Mouse (Mus musculus): ENCODE measurements around the gene Ptch1. TPM values are rescaled to one million over a fixed set of nuclear protein-coding genes. Genes with fewer than 3 reads are reported as not detected.
A peak's percentile ranks its signal among the peaks of the same experiment; 100 is the strongest.

The Ptch1 gene
- polyA plus RNA-seq, 1 experiment from 2014 or later, result 28.5 TPM

GRCm38 (mm10) chr13:63529602-63530370 lies 43.6 kb downstream of the Ptch1 start:
- Histone ChIP-seq H3K4me1 (ENCODE audit: control insufficient read depth, insufficient read depth, low read length) (peaks cover 55% of the 10 kb centered on the region), H3K9me3 (replicated peaks; ENCODE audit: control insufficient read depth, low read length) (no peaks in the 10 kb centered on the region), H3K36me3 (ENCODE audit: control insufficient read depth, insufficient read depth, low read length) (peaks cover 36% of the 10 kb centered on the region), H3K27me3 (ENCODE audit: control insufficient read depth, insufficient read depth, low read length) (no peaks in the 10 kb centered on the region), H3K9ac (ENCODE audit: low read length) (no peak overlapping the region), H3K27ac (ENCODE audit: low read length) (peak overlapping the region; percentile 56), H3K4me2 (ENCODE audit: low read depth, low read length) (no peak overlapping the region), H3K4me3 (replicated peaks; ENCODE audit: low read length) (no peak overlapping the region)
- WGBS, result 43% methylated on average over 3 of the region's 3 CpGs
- ATAC-seq (ENCODE audit: insufficient read depth, low FRiP score), result no peak

DNA sequence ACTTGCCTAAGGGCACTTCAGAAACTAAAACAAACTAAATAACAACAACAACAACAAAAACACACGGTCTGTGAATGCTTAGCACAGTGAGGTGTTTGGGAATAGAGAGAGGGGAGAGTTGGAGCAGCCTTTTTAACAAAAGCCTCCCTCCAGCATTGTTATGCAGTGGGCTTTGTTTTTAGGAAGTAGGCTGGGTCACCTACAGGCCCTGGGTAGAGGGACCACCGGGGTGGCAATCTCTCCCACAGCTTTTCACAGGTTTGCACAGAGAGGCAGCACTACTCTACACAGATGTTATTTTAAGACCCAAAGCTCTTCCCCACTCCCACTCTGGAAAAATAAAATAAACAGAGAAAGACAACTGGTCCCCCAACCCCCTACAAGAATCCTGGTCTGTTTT lies 44.5 kb downstream of the Ptch1 start:
- Histone ChIP-seq H3K27ac (ENCODE audit: low read length) (peak overlapping the region; percentile 91; the same call in 1 of the 2 replicates), H3K4me3 (replicated peaks; ENCODE audit: low read length) (no peak overlapping the region), H3K27me3 (ENCODE audit: control insufficient read depth, insufficient read depth, low read length) (no peaks in the 10 kb centered on the region), H3K9me3 (replicated peaks; ENCODE audit: control insufficient read depth, low read length) (no peaks in the 10 kb centered on the region), H3K9ac (ENCODE audit: low read length) (peak overlapping the region; percentile 42), H3K4me2 (ENCODE audit: low read depth, low read length) (no peak overlapping the region), H3K36me3 (ENCODE audit: control insufficient read depth, insufficient read depth, low read length) (peaks cover 28% of the 10 kb centered on the region), H3K4me1 (ENCODE audit: control insufficient read depth, insufficient read depth, low read length) (peaks cover 61% of the 10 kb centered on the region)
- WGBS, result 22% methylated on average over 2 of the region's 2 CpGs
- no peak for ATAC-seq (ENCODE audit: insufficient read depth, low FRiP score)

DNA sequence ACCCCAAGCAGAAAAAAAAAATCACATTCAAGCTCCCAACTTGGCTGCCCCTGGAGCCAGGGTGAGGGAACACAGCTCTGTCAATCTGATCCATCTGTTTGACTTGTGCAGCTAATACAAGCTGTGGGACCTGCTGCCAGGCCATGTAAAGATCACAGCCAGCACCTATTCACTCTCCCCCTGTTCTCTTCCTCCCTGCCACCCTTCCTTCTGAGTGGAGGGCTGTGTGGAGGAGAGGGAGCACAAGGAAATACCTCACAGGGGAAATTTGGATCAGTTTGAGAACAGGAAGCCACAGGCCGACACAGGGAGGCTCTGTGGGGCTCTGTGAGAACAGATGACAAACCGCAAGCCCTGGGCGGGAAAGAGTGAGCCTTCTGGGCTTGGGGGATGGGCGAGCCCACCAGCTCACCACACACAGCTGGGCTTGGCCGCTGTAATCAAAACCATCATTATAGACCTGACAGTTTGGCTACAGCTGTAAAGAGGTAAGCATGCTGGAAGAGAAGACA lies 45.2 kb downstream of the Ptch1 start:
- Histone ChIP-seq H3K27ac (ENCODE audit: low read length) (peak overlapping the region; percentile 91), H3K36me3 (ENCODE audit: control insufficient read depth, insufficient read depth, low read length) (peaks cover 25% of the 10 kb centered on the region), H3K4me3 (replicated peaks; ENCODE audit: low read length) (no peak overlapping the region), H3K9ac (ENCODE audit: low read length) (peak overlapping the region; percentile 42), H3K9me3 (replicated peaks; ENCODE audit: control insufficient read depth, low read length) (no peaks in the 10 kb centered on the region), H3K27me3 (ENCODE audit: control insufficient read depth, insufficient read depth, low read length) (no peaks in the 10 kb centered on the region), H3K4me1 (ENCODE audit: control insufficient read depth, insufficient read depth, low read length) (peaks cover 66% of the 10 kb centered on the region), H3K4me2 (ENCODE audit: low read depth, low read length) (no peak overlapping the region)
- no peak for ATAC-seq (ENCODE audit: insufficient read depth, low FRiP score)
- 28% methylated on average over 5 of the region's 5 CpGs for WGBS

DNA sequence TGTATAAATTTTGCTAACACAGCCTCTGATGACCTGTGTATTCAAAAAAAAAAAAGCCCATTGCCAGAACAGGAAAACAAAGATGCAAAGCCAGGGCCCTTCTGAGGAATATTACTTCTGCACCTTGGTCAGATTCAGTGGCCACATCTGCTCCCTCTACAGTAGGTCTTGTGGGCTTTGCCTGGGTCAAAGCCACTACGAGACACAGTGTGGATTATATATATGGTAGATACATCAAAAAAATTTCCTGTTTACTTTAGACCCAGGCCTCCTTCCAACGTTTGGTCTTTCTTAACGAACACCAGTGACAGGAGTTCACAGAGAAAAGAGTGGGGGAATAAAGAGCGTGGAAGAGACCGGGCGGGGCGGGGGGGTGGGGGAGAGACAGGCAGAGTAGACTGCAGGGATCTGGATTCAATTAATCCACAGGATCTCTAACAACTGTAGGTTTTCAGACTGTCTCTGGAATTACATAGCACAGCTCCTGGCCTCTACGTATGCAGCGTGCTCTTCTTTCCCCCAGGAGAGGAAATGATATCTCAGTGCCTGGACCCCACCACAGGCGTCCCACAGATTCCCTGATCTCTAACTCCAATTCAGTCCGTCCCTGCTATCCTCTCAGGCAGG lies 47.7 kb downstream of the Ptch1 start:
- no peaks in the 10 kb centered on the region for H3K9me3 ChIP-seq (replicated peaks; ENCODE audit: control insufficient read depth, low read length)
- H3K9ac ChIP-seq (ENCODE audit: low read length), result peak overlapping the region; percentile 33; the same call in 1 of the 2 replicates
- H3K4me2 ChIP-seq (ENCODE audit: low read depth, low read length), result no peak overlapping the region
- H3K4me1 ChIP-seq (ENCODE audit: control insufficient read depth, insufficient read depth, low read length), result peaks cover 70% of the 10 kb centered on the region
- H3K27me3 ChIP-seq (ENCODE audit: control insufficient read depth, insufficient read depth, low read length), result no peaks in the 10 kb centered on the region
- H3K4me3 ChIP-seq (replicated peaks; ENCODE audit: low read length), result no peak overlapping the region
- H3K36me3 ChIP-seq (ENCODE audit: control insufficient read depth, insufficient read depth, low read length), result peaks cover 18% of the 10 kb centered on the region
- ATAC-seq (ENCODE audit: insufficient read depth, low FRiP score), result peak; percentile 45; the same call in 1 of the 2 replicates
- 35% methylated on average over 11 of the region's 11 CpGs for WGBS
- H3K27ac ChIP-seq (ENCODE audit: low read length), result peak overlapping the region; percentile 91

- H3K4me2 ChIP-seq (ENCODE audit: low read depth, low read length), result peak overlapping the region; percentile 16; the same call in 1 of the 2 replicates
- peaks cover 64% of the 10 kb centered on the region for H3K4me1 ChIP-seq (ENCODE audit: control insufficient read depth, insufficient read depth, low read length)
- H3K9me3 ChIP-seq (replicated peaks; ENCODE audit: control insufficient read depth, low read length), result no peaks in the 10 kb centered on the region
- peaks cover 21% of the 10 kb centered on the region for H3K36me3 ChIP-seq (ENCODE audit: control insufficient read depth, insufficient read depth, low read length)
- H3K4me3 ChIP-seq (replicated peaks; ENCODE audit: low read length), result no peak overlapping the region
- H3K27ac ChIP-seq (ENCODE audit: low read length), result peak overlapping the region; percentile 91
- H3K9ac ChIP-seq (ENCODE audit: low read length), result peak overlapping the region; percentile 25; the same call in 1 of the 2 replicates
- peak; percentile 56 for ATAC-seq (ENCODE audit: insufficient read depth, low FRiP score)
- no peaks in the 10 kb centered on the region for H3K27me3 ChIP-seq (ENCODE audit: control insufficient read depth, insufficient read depth, low read length)
- 35% methylated on average over 25 of the region's 25 CpGs for WGBS
Observed at GRCm38 (mm10) chr13:63524608-63525570, 48.5 kb downstream of the Ptch1 start.

DNA sequence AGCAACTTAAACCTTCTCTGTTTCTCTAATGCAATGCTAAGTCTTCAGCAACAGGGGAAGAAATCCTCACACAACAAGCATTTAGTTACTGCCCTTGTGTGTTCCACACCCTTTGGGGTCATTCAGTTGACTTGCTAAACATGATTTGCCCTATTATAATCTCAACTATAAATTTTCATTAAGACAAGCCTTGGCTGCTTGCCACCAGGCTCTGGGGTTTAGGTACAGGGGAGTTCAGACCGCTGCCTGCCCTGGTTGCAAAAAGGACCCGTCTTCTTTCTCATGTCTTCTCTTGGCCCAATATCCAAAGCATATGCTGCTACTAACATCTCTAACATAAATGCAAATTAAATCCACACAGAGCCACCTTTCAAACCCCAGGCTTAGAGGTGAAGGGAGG lies 49.3 kb downstream of the Ptch1 start:
- Histone ChIP-seq H3K4me2 (ENCODE audit: low read depth, low read length) (no peak overlapping the region), H3K27ac (ENCODE audit: low read length) (peak overlapping the region; percentile 91), H3K4me1 (ENCODE audit: control insufficient read depth, insufficient read depth, low read length) (peaks cover 58% of the 10 kb centered on the region), H3K4me3 (replicated peaks; ENCODE audit: low read length) (no peak overlapping the region), H3K27me3 (ENCODE audit: control insufficient read depth, insufficient read depth, low read length) (no peaks in the 10 kb centered on the region), H3K9me3 (replicated peaks; ENCODE audit: control insufficient read depth, low read length) (no peaks in the 10 kb centered on the region), H3K36me3 (ENCODE audit: control insufficient read depth, insufficient read depth, low read length) (peaks cover 26% of the 10 kb centered on the region), H3K9ac (ENCODE audit: low read length) (no peak overlapping the region)
- ATAC-seq (ENCODE audit: insufficient read depth, low FRiP score), result 0 out of 2 replicates have a peak, but pooled peaks have one; percentile 0
- 29% methylated on average over 2 of the region's 2 CpGs for WGBS

DNA sequence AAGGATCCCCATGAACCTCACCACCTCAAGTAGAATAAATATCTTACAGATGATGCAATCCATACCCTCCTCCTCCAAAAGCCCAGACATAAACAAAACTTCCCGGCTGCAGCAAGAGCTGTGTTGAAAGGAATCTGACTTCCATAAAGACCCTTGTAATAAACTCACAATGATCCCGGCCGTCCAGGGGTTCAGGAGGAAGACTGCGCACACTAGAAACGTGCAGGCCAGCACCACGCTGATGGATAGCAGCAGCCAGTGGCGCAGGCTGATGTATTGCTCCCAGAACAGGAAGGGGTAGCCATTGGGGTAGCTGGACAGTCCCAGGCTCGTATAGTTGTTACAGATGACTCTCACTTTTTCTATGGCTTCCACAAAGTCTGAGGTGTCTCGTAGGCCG lies 50.6 kb downstream of the Ptch1 start:
- Histone ChIP-seq H3K36me3 (ENCODE audit: control insufficient read depth, insufficient read depth, low read length) (peaks cover 34% of the 10 kb centered on the region), H3K9me3 (replicated peaks; ENCODE audit: control insufficient read depth, low read length) (no peaks in the 10 kb centered on the region), H3K9ac (ENCODE audit: low read length) (peak overlapping the region; percentile 42; the same call in 1 of the 2 replicates), H3K27ac (ENCODE audit: low read length) (peak overlapping the region; percentile 91), H3K4me1 (ENCODE audit: control insufficient read depth, insufficient read depth, low read length) (peaks cover 45% of the 10 kb centered on the region), H3K27me3 (ENCODE audit: control insufficient read depth, insufficient read depth, low read length) (no peaks in the 10 kb centered on the region), H3K4me3 (replicated peaks; ENCODE audit: low read length) (no peak overlapping the region), H3K4me2 (ENCODE audit: low read depth, low read length) (no peak overlapping the region)
- peak; percentile 26; the same call in 1 of the 2 replicates for ATAC-seq (ENCODE audit: insufficient read depth, low FRiP score)
- 43% methylated on average over 10 of the region's 10 CpGs for WGBS

- no peak overlapping the region for H3K4me3 ChIP-seq (replicated peaks; ENCODE audit: low read length)
- no peak overlapping the region for H3K4me2 ChIP-seq (ENCODE audit: low read depth, low read length)
- no peaks in the 10 kb centered on the region for H3K9me3 ChIP-seq (replicated peaks; ENCODE audit: control insufficient read depth, low read length)
- H3K4me1 ChIP-seq (ENCODE audit: control insufficient read depth, insufficient read depth, low read length), result peaks cover 33% of the 10 kb centered on the region
- WGBS, result 85% methylated on average over 6 of the region's 6 CpGs
- H3K27me3 ChIP-seq (ENCODE audit: control insufficient read depth, insufficient read depth, low read length), result no peaks in the 10 kb centered on the region
- no peak for ATAC-seq (ENCODE audit: insufficient read depth, low FRiP score)
- H3K9ac ChIP-seq (ENCODE audit: low read length), result no peak overlapping the region
- H3K27ac ChIP-seq (ENCODE audit: low read length), result no peak overlapping the region
- H3K36me3 ChIP-seq (ENCODE audit: control insufficient read depth, insufficient read depth, low read length), result peaks cover 36% of the 10 kb centered on the region
Observed at GRCm38 (mm10) chr13:63520110-63520509, 53.3 kb downstream of the Ptch1 start.
